Mouse (Mus musculus) embryonic fibroblast, embryonic 13.5 days (primary cell): ENCODE measurements at regions not wholly inside any gene's neighbourhood (a gene's known extent, or its start where the extent isn't known, plus 50 kb on each side); places are given as distances from the start of the nearest gene placed in this dataset.

ENCODE experiments used
- H3K27ac ChIP-seq: 2 replicates; pipeline ENCODE4 v1.5.1; 2012; ENCODE audit warnings: low read length, control low read depth, inconsistent platforms; ENCODE audit not compliant: insufficient read depth
- H3K4me1 ChIP-seq: 2 replicates; pipeline ENCODE4 v1.6.1; 2011; ENCODE audit warnings: low read length; ENCODE audit not compliant: control insufficient read depth, insufficient read depth
- H3K4me3 ChIP-seq: 2 replicates; pipeline ENCODE4 v1.5.1; 2011; ENCODE audit warnings: mild to moderate bottlenecking, control low read depth, low read length; ENCODE audit not compliant: insufficient read depth
- CTCF ChIP-seq: IDR thresholded peaks from 2 replicates; pipeline ENCODE4 v1.5.1; 2011; ENCODE audit warnings: mild to moderate bottlenecking, control low read depth, low read length, moderate library complexity, borderline replicate concordance; ENCODE audit not compliant: insufficient read depth
- POLR2A ChIP-seq: IDR thresholded peaks from 2 replicates; pipeline ENCODE4 v1.6.1; 2011; ENCODE audit warnings: low read depth, mild to moderate bottlenecking, control low read depth, low read length, moderate library complexity

GRCm38 (mm10) chr16:30205314-30205815 is 61.9 kb downstream of the Cpn2 start:
- Histone ChIP-seq H3K4me1 (no peaks in the 10 kb centered on the region), H3K27ac (no peak overlapping the region), H3K4me3 (no peak overlapping the region)
- TF ChIP-seq CTCF (no peak), POLR2A (no peak)

GRCm38 (mm10) chr16:30205816-30206356 is 61.4 kb downstream of the Cpn2 start:
- TF ChIP-seq CTCF (no peak), POLR2A (no peak)

More at GRCm38 (mm10) chr16:30205816-30206356, 61.4 kb downstream of the Cpn2 start:
- Histone ChIP-seq H3K27ac (no peak overlapping the region), H3K4me3 (no peak overlapping the region), H3K4me1 (no peaks in the 10 kb centered on the region)
